Mouse (Mus musculus) c-Kit-positive CD71-negative TER-119-negative erythroid progenitor cells, embryonic 14.5 days (primary cell): ENCODE data around the gene Klhdc7b.
A peak's percentile ranks its signal among the peaks of the same experiment; 100 is the strongest.

ENCODE experiments used
- DNase-seq: peaks from one replicate; pipeline ENCODE4 v3.0.0-alpha.2; 2013; ENCODE audit warnings: low read depth

The Klhdc7b gene

DNA sequence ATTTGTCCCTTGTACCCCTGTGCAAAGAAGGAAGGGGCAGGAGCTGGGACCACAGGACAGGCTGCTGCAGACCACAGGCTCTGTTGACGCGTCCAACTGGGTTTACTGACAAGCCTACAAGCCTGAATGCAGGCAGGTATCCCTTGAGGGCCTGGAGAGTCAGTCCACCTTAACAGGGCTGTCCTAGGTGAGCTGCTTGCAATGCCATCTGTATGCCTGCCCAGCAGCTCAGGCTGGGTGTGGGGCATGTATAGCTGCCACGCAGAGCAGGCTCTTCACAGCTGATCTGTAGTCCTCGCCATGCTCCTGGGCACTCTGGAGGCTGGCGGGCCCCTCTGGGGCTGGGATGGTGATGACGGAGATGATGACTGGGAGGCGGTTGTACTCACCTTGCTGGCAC is at the start of gene Klhdc7b:
Klhdc7b (plus strand) TSS at position 301 of the 400 bp plus-strand sequence.
- no peak for DNase-seq

DNA sequence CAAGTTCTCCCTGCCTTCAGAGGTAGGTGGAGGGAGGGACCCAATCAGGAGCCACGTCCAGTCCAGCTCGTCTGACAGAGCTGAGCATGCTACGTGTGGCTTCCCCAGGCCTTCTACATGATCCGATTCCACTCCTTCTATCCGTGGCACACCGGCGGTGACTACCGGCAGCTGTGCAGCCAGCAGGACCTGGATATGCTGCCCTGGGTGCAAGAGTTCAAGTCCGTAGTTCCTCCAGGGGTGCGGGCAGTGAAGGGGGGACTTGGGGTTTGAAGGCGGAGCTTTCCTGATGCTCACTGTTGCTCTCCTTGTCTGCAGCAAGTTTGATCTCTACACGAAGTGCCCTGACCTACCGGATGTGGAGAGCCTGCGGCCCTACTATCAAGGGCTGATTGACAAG is 48.3 kb upstream of the Klhdc7b start:
- DNase-seq: no peak

DNA sequence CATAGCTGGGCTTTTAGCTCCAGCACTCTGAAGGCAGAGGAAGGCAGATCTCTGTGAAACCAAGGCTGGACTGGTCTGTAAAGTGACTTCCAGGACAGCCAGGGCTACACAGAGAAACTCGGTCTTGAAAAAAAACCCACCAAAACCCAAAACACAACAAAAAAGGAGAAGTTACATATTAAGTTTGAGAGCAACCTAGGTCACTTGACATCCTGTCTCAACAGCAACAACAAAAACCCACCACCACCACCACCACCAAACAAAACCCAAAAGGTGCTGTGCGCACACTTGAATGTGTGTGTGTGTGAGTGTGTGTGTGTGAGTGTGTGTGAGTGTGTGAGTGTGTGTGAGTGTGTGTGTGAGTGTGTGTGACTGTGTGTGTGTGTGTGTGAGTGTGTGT is 45.0 kb upstream of the Klhdc7b start:
- no peak for DNase-seq

DNA sequence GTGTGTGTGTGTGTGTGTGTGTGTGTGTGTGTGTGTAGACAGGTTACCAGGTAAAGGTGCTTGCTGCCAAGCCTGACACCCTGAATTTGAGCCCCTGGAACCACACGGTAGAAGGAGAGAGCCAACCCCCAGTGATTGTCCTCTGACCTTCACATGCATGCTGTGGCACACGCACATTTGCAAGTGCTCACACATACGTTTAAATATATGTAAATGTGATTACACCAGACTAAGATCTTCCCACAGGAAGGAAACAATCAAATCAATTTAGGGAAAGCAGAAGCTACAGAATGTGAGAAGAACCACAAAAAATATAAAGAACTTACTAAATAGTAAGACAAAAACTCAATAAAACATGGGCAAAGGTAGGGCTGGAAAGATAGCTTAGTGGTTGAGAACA is 44.6 kb upstream of the Klhdc7b start:
- DNase-seq: no peak

DNA sequence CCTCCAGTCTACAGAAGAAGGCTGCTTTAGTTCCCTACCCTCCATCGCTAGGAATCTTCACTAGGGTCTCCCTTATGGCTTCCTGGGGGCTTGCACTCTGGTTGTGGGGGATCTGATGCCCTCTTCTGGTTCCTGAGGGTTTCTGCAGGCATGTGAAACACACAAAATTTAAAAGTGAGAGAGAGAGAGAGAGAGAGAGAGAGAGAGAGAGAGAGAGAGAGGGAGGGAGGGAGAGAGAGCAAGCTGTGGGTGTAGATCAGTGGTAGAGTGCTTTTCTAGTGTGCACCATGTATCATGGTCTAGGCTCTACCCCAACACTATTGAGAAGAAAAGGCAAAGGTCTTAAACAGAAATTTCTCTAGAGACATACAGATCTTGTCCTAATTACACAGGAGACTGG is 43.0 kb upstream of the Klhdc7b start:
- no peak for DNase-seq

DNA sequence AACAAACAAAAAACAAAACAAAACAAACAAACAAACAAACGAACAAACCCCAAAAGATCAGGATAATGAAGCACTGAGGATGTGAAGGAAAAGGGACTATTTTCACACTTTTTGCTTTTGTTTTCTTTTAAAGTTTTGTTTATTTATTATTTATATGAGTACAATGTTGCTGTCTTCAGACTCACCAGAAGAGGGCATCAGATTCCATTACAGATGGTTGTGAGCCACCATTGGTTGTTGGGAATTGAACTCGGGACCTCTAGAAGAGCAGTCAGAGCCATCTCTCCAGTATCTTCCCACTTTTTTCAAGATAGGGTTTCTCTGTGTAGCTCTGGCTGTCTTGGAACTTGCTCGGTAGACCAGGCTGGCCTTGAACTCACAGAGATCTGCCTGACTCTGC is 41.4 kb upstream of the Klhdc7b start:
- no peak for DNase-seq

DNA sequence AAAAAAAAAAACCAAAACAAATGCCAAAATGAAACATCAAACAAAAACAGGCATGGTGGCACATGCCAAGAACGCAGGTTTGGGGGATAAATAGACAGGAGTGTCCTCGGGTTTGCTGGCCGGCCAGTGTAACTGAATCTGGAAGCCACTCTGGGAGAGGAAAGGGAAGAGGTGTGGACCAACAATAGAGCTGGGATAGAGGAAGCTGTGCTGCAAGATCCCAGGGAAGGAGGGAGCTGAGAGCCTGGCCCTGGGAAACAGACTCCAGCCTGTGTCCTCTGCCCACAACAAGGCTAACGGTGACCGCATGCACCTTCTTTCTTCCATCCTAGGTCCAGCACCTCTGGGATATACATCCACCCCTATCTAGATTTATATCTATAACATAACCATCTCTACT is 34.3 kb upstream of the Klhdc7b start:
- no peak for DNase-seq

DNA sequence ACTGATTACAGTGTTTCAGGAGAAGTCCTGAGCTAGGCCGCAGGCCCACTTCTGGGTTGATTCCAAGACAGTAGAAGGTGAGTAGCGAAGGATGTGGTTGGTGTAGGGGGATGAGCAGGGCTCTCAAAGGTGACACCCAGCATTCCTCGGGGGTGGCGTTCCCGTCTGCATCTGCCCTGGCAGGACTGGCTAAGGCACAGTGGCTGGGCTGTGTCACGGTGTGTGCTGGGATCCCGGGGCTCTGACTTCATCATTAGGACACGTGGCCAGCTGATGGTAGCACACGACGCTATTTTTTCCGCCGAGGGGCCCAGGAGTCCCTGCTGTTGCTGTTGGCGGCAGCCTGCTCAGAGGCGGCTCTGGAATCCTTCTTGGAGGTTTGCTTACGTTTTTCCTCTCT is 33.4 kb upstream of the Klhdc7b start:
- DNase-seq: no peak

DNA sequence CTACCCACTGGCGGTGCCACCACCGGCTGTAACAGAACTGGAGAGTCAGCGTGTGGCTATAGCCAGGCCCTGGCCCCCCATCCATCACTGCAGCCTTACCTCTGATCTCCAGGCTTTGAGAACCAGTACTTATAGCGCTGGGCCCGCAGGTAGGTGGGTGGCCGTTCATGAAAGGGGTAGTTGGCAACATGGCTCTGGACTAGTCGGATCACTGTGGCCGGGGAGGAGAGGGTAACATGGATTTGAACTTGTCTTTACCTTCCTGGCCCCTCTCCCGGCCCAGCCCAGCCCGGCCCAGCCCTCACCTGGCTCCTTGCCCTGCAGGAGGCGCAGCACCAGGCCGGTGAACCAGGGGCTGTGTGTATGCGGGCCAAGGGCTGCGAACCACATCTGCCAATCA is 32.7 kb upstream of the Klhdc7b start:
- no peak for DNase-seq

DNA sequence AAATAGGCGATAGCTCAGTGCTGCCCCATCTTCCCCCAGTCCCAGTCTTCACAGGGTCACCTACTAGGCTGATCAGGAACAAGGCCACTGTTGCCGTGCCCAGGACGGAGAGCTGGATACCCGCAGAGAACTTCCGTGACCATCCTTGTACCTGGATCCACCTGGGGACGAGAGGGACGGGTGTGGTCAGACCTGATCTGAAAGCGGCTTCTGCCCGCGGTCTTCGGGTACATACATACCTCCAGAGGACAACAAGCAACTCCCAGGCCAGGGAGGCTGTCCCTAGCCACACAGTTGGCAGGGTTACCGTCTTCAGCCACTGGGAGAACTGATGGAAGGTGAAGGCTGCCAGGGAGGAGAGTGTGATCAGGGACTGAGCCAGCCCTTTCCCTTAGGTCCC is 31.9 kb upstream of the Klhdc7b start:
- DNase-seq: no peak

DNA sequence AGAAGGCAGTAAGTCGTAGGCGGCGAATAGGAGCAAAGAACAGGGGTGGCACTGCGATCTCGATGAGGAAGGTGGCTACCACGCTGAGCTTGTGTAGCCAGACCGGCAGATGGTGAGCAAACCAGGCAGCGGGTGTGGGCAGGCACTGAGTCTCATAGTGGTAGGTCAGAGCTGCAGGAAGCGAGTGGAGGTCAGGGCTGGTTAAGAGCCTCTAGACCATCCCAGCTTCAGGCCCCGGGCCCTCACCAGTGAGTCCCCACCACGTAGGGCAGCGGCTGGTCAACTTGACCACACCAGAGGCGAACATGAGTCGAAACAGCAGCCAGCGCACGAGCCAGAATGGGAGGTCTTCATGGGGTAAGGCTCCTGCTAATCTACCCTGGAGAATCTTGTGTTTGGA is 30.9 kb upstream of the Klhdc7b start:
- DNase-seq: no peak

DNA sequence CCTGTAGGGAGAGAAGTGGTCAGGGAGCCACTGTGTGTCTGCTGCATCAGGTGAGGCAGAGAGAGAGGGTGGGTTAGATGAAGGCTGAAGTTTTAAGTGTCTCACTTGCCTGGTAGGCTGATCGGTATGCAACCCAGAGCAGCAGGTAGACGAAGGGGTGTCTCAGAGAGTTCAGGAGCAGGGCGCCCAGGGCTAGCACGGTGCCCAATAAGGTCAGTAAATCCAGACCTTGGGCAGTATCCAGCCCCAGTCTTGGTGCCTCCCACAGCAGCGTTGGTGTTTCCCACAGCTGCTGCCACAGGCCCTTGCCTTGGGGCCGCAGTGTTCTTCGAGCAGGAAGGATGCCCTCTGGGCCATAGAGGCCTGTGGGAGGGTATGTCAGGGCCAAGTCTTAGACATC is 30.3 kb upstream of the Klhdc7b start:
- no peak for DNase-seq

DNA sequence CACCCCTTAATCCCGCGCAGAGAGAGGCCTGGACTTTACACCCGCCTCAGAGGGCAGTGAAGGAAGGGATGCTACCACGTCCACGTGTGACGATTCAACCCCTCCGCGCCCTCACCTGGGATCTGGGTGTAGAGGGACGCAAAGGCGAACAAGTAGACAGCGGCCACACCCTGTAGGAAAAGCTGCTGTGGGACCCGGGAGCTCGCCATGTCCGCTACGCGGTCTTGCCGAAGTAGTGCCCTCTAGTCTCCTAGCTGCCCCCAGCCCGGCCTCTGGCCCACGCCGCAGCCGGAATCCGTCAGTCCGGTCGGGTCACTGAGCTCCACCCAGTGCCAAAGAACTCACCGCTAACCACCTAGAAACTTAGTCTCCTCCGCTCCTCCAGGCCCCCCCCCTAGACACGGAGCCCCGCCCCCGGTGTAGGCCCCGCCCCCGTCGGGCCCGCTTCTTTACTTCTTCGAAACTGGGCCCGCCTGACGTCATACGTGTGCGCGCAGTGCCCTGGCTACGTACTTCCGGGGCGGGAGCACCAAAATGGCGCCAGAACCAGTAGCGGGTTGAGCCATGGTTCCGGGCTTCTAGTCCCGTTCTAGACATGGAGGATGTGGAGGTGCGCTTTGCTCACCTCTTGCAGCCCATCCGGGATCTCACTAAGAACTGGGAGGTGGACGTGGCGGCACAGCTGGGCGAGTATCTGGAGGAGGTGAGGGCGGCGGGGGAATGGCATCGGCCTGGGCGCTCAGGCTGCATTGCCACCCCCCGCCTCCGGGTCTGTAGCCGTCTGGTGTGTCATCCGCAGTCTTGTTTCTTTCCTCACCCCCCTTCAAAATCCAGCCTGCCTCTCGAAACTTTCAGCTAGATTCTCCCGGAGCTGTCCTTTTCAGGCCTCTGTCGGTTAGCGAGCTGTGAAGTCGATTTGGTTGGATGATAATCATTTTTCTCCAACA is 29.2 kb upstream of the Klhdc7b start, which contains the start of the genes Lmf2 and Ncaph2:
Lmf2 (minus strand) TSS at position 419 of the 947 bp plus-strand sequence.
Ncaph2 (plus strand) TSS at position 479 of the 947 bp plus-strand sequence.
- DNase-seq: peak; percentile 96

DNA sequence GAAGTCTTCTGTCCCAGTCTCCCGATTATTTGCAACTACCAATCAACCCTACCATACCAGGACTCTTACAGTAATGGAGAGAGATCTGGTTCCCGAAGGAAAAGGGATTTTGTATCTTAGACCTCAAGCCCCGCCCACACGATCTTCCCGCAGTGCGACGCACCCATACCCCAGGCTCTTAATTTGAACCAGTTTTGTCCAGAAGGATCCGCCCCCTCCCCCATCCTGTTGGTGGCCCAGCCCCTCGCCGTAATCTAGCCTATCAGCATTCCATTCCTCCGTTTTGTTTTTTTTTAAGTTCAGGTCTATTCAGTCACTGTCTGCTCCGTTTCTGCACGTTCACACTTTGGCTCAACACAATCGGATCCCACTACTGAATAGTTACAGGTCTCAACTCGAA is 28.3 kb upstream of the Klhdc7b start:
- peak; percentile 86 for DNase-seq

DNA sequence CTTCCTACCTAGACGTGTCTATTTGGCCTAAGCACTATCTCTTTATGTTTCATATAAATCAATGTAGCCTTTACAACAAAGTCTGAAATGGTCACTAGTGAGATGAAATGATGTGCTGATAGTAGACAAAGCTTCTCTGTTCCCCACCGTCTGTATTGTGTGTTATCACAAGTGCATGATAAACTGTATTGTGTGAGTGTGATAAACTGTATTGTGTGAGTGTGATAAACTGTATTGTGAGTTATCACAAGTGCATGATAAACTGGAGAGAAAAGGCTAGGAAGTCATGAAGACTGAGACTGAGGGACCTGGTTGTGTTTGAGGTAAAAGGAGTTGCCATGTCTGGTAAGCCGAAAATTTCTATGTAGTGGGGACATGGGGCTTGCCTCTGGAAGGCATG is 25.9 kb upstream of the Klhdc7b start:
- no peak for DNase-seq

DNA sequence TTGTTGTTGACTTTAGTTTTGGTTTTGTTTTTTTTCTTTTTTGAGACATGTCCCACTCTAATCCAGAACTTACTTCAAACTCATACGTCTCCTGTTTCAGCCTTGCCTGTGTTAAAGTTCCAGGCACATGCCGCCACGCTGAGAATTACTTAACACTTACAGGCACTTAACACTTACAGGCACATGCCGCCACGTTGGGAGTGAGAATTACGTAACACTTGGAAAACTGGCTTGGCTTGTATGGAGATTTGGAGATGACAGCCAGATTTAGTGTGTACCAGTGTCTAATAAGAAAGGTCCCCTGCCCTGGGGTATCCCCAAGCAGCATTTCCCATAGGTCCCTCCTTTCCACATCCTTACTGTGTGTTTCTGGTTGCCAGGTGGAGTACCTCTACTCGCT is 21.7 kb upstream of the Klhdc7b start:
- DNase-seq: no peak

DNA sequence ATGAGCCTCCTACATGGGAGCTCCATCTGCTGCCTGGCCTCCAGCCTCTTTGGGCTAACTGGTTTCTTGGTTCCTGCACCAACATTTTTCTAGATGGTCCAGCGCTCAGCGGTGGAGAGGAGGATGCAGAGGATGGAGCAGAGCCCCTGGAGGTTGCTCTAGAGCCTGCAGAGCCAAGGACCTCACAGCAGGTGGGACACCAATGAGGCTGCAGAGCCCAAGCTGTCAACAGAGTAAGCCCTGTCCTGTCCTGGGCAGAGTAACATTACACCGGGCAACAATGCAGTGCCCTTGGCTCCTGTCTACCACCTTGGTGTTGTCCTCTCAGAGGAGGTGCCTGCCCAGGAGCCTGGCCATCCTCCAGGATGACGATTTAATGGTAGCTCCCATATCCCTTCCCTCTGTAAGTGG is 19.6 kb upstream of the Klhdc7b start:
- no peak for DNase-seq

DNA sequence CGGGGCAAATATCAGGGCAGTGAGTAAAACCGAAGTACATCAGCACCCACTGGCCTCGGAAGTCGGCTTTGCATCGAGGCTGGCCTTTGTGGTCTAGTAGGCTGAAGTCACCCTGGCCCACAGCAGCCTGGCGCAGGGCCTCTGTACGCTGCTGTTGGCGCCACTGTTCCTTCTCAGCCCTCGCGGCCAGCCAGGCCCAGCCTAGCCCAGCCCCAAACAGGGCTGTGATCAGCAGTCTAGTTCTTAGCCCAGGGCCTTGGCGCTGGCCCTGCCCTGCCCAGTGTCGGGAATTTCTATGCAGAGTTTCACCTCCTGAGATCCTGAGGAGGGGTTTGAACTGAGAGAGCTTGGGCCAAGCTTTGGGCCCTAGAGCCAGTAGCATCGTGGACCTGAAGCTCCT is 12.6 kb upstream of the Klhdc7b start:
- DNase-seq: no peak

DNA sequence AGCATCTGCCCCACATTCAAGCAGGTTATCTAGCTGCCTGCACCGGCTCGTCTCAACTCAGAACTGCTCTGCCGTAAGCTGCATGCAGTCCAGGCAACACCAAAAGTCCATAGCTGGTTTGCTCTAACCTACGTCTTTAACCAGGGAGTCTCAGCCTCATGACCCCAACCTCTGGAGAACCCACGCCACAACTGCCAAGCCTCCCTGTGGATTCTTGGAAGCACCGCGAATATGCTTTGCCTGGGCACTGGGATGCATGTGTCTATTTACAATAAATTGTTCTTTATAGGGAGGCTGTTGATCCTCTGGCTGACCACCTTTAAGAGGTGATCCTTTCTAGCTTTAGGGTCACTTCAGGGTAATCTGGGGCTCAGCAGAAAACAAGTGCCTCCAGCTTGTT is 12.2 kb upstream of the Klhdc7b start:
- DNase-seq: no peak

DNA sequence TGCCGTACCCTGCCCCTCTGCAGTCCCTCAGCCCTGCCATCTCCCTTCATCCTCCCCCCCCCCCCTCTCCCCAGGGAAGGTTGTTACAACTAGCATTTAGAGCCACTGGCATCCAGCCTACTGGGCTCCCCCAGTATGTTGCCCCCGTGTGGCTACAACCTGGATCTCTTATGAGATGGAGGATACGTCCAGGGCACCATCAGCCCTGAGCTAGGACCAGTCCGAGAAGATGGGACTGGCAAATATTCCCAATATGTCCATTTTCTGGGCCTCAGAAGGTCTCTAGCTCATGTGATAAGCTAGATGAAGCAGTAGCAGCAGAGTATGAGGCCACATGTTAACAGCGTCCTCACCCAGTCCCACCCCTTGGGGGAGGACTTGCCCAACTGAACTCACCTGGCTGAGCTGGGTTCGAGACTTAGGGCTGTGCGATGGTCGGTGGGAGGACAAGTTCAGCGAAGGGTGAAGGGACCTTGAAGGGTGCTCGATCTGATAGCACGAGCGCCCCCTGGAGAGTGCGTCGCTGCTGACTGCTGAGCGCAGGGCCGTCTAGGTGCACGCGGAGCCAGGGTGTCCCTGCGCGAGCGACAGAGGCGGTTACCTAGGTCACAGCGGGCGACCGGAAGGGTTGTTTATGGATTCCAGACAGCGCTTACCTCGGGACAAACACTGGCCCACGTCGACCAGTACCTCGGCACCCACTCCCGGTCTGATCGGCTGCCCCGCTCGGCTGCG is 11.5 kb upstream of the Klhdc7b start:
- peak; percentile 81 for DNase-seq

DNA sequence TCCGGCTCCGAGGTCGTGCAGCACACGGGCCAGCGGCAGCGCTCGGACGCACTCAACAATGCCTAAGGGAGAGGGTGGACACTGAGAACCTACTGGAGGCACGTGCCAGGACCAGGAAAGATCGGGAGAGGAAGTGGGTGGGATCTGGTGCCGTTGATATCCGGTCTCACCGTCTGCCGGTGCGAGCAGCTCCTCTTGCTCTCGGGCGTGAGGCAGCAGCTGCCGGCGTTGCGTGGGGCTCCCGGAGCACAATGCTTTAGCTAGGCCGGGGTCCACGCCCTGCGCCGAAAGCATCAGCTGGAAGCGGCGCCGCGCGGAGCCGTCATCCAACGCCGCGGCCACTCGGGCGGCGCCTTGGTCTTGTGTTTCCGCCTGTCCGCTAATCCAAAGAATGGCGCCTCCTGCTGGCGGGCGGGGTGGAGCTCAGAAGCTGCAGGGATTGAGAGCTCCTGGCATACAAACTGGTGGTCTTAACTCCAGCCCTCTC is 10.9 kb upstream of the Klhdc7b start, which contains the start of gene Sco2:
Sco2 (minus strand) TSS at position 85 of the 487 bp plus-strand sequence.
- peak; percentile 84 for DNase-seq

DNA sequence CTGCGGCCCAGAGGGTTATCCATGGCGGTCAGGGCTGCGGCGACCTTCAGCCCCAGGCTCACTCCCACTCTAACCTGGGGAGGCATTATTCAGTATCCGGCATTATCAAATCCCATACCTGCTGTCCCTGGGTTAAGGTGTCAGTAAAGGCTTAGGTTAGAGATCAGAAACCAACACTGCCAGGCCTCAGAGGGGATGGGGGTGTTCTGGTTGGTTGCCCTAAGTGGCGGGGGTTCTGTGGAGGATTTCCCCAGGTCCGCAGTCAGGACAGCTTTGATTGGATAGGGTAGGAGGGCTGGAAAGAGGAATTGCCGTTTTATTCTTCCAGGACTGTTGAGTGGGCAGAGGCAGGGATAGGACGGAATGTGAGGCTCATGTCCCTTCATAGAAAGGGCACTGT is 10.4 kb upstream of the Klhdc7b start:
- DNase-seq: no peak
